Mouse (Mus musculus): ENCODE measurements around the gene Pm20d1. TPM values are rescaled to one million over a fixed set of nuclear protein-coding genes. Genes with fewer than 3 reads are reported as not detected.

Gene Pm20d1
- polyA plus RNA-seq, 1 experiment, result 0.01 TPM

DNA sequence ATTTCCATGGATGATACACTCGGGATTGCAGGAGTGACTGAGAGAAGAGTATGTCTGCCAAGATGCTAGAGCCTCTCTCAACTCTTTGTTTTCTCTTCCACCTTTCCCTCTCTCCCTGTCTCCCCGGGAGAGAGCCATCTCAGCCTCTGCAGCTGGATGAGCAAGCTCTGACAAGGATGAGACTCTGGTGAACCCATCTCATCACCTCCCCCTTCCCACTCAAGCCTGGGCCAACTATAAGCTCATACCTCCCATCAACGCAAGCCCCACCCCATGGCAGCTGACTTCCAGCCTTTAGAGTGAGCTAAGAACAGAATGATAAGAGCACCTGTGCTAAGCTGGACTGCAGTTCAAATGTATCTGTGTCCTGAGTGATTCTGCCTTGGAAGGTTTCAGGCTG, 27.9 kb upstream of the Pm20d1 start:
- Histone ChIP-seq H3ac (ENCODE audit: control insufficient read depth, insufficient read length) (no peak overlapping the region), H3K4me3 (no peak overlapping the region), H3K36me3 (ENCODE audit: control insufficient read depth, insufficient read depth) (no peaks in the 10 kb centered on the region), H3K79me2 (ENCODE audit: control insufficient read depth, insufficient read depth) (no peaks in the 10 kb centered on the region), H3K4me2 (ENCODE audit: low read depth) (no peak overlapping the region), H3K27me3 (ENCODE audit: control insufficient read depth, insufficient read depth, insufficient read length) (peaks cover 6% of the 10 kb centered on the region)
- TF ChIP-seq MYOD1 (IDR thresholded peaks at IDR 0.05; ENCODE audit: control insufficient read depth in 1 of 3, insufficient read length in 2 of 3, low read depth in 2 of 3), result peak in 1 of 3 experiments; percentile 25
- no peak for TF ChIP-seq TCF3 (IDR thresholded peaks at IDR 0.05; ENCODE audit: insufficient read length, low read depth)

DNA sequence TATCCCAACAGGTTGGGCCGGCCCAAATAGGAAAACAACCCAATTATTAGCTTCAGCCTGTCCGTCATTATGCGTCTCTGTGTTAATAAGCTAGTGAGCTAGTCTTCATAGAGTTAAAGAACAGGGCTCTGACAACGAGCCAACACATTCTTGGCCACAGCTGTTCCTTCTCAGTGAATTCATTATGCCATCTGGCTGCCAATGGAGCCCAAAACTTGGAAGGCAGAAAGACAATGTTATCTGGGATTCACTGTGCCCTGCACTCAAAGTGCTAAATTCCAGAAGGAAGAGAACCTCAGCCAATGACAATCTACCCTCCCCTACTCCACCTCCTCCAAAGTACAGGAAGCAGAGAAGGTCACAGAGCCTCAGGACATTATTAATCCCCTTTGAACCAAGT, 26.5 kb upstream of the Pm20d1 start:
- peaks cover 6% of the 10 kb centered on the region for H3K27me3 ChIP-seq (ENCODE audit: control insufficient read depth, insufficient read depth, insufficient read length)
- H3ac ChIP-seq (ENCODE audit: control insufficient read depth, insufficient read length), result no peak overlapping the region

DNA sequence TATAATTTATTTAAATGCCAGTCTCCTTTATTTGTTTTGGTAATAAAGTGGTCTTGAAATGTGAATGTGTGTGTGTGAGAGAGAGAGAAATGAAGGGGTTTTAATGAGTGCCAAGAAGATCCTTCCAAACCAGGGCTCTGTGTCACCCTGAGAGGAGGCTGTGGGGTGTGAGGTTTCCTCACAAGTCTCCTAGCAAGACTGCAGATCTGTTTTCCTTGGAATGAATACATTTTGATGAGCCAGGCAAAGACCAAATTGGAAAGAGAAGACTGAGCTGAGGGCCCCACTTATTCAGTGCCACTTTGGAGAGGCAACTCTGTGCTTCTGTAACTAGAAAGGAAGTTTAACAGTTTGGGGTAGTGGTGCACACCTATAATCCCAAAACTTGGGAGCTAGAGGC, 25.7 kb upstream of the Pm20d1 start:
- TF ChIP-seq SRF (IDR thresholded peaks at IDR 0.05; ENCODE audit: control insufficient read depth, insufficient read length, low read depth) (no peak), REST (IDR thresholded peaks at IDR 0.05; ENCODE audit: insufficient read depth, insufficient read length) (no peak), POLR2A (IDR thresholded peaks at IDR 0.05; ENCODE audit: insufficient read length, low read depth) (no peak), TCF3 (IDR thresholded peaks at IDR 0.05; ENCODE audit: insufficient read length, low read depth) (no peak), E2F4 (IDR thresholded peaks at IDR 0.05; ENCODE audit: insufficient read depth) (no peak), POLR2AphosphoS2 (IDR thresholded peaks at IDR 0.05; ENCODE audit: insufficient read length, low read depth) (no peak), MYOD1 (IDR thresholded peaks at IDR 0.05; ENCODE audit: control insufficient read depth in 1 of 3, insufficient read length in 2 of 3, low read depth in 2 of 3) (no peak), USF1 (IDR thresholded peaks at IDR 0.05; ENCODE audit: low read depth) (no peak), MAX (IDR thresholded peaks at IDR 0.05; ENCODE audit: low read depth) (no peak), TCF12 (IDR thresholded peaks at IDR 0.05; ENCODE audit: insufficient read depth, poor library complexity, severe bottlenecking) (no peak), MYOG (IDR thresholded peaks at IDR 0.05; ENCODE audit: control insufficient read depth in 1 of 3, insufficient read depth in 1 of 3, insufficient read length in 2 of 3, low read depth in 2 of 3) (no peak), CEBPB (IDR thresholded peaks at IDR 0.05; ENCODE audit: insufficient read depth, poor library complexity, severe bottlenecking) (no peak)
- H3K36me3 ChIP-seq (ENCODE audit: control insufficient read depth, insufficient read depth), result no peaks in the 10 kb centered on the region
- no peak overlapping the region for H3K4me2 ChIP-seq (ENCODE audit: low read depth)
- H3K79me2 ChIP-seq (ENCODE audit: control insufficient read depth, insufficient read depth), result no peaks in the 10 kb centered on the region
- no peak overlapping the region for H3K4me3 ChIP-seq
- no peak overlapping the region for H3ac ChIP-seq (ENCODE audit: control insufficient read depth, insufficient read length)
- peaks cover 6% of the 10 kb centered on the region for H3K27me3 ChIP-seq (ENCODE audit: control insufficient read depth, insufficient read depth, insufficient read length)

More for the DNA sequence above, 26.5 kb upstream of the Pm20d1 start:
- H3K4me2 ChIP-seq (ENCODE audit: low read depth), result peak overlapping the region; percentile 34
- H3K36me3 ChIP-seq (ENCODE audit: control insufficient read depth, insufficient read depth), result no peaks in the 10 kb centered on the region
- no peaks in the 10 kb centered on the region for H3K79me2 ChIP-seq (ENCODE audit: control insufficient read depth, insufficient read depth)
- TF ChIP-seq POLR2A (IDR thresholded peaks at IDR 0.05; ENCODE audit: insufficient read length, low read depth) (no peak), USF1 (IDR thresholded peaks at IDR 0.05; ENCODE audit: low read depth) (no peak), POLR2AphosphoS2 (IDR thresholded peaks at IDR 0.05; ENCODE audit: insufficient read length, low read depth) (no peak), REST (IDR thresholded peaks at IDR 0.05; ENCODE audit: insufficient read depth, insufficient read length) (no peak), E2F4 (IDR thresholded peaks at IDR 0.05; ENCODE audit: insufficient read depth) (no peak), TCF12 (IDR thresholded peaks at IDR 0.05; ENCODE audit: insufficient read depth, poor library complexity, severe bottlenecking) (no peak), TCF3 (IDR thresholded peaks at IDR 0.05; ENCODE audit: insufficient read length, low read depth) (no peak), MAX (IDR thresholded peaks at IDR 0.05; ENCODE audit: low read depth) (no peak), CEBPB (IDR thresholded peaks at IDR 0.05; ENCODE audit: insufficient read depth, poor library complexity, severe bottlenecking) (no peak), MYOG (IDR thresholded peaks at IDR 0.05; ENCODE audit: control insufficient read depth in 1 of 3, insufficient read depth in 1 of 3, insufficient read length in 2 of 3, low read depth in 2 of 3) (peak in 2 of 3 experiments; percentile 62 to 89), SRF (IDR thresholded peaks at IDR 0.05; ENCODE audit: control insufficient read depth, insufficient read length, low read depth) (no peak), MYOD1 (IDR thresholded peaks at IDR 0.05; ENCODE audit: control insufficient read depth in 1 of 3, insufficient read length in 2 of 3, low read depth in 2 of 3) (peak; percentile 36 to 70 (median 60))
- no peak overlapping the region for H3K4me3 ChIP-seq

DNA sequence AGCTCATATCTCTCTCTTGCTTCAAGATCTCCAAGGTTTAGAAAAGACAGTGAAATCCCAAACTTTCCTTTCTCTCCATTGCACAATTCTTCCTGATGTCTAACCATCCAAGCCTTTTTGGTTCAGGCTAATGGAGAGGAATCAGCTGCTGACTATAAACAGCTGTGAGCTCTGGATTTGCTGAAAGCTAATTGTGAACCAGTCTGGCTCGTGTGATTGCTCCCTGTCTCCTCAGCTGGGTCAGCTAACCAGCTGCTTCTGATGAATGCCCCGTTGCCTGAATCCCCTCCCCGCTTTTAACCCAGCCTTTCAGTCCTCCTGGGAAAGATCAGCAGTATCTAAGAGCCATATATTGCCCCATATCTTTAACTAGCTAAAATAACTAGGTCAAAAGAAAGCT, 2.6 kb upstream of the Pm20d1 start:
- Histone ChIP-seq H3ac (ENCODE audit: control insufficient read depth, insufficient read length) (no peak overlapping the region), H3K27me3 (ENCODE audit: control insufficient read depth, insufficient read depth, insufficient read length) (peaks cover 32% of the 10 kb centered on the region), H3K4me3 (no peak overlapping the region), H3K79me2 (ENCODE audit: control insufficient read depth, insufficient read depth) (no peaks in the 10 kb centered on the region), H3K36me3 (ENCODE audit: control insufficient read depth, insufficient read depth) (no peaks in the 10 kb centered on the region), H3K4me2 (ENCODE audit: low read depth) (no peak overlapping the region)
- TF ChIP-seq MYOD1 (IDR thresholded peaks at IDR 0.05; ENCODE audit: control insufficient read depth in 1 of 3, insufficient read length in 2 of 3, low read depth in 2 of 3) (peak in 2 of 3 experiments; percentile 2 to 17), REST (IDR thresholded peaks at IDR 0.05; ENCODE audit: insufficient read depth, insufficient read length) (no peak), MYOG (IDR thresholded peaks at IDR 0.05; ENCODE audit: control insufficient read depth in 1 of 3, insufficient read depth in 1 of 3, insufficient read length in 2 of 3, low read depth in 2 of 3) (peak in 2 of 3 experiments; percentile 28 to 44)

DNA sequence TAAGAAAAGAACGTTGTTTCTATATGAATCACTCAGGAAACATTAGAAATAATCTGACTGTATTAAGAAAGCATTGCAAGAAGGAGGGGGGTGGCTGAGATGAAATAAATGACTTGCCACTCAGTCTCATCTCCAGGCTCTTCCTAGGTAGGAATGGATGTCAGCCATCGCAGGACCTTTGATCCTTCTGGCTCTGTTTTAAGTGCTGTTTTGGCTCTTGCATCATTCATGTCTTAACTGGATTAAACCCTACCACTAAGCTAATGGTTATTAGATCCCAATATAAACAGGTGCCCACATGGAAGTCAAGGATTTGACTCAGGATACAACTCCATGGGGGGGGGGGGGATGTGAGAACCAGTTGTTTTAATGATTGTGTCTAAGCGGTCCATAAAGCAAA, 2.0 kb upstream of the Pm20d1 start:
- Histone ChIP-seq H3K4me3 (no peak overlapping the region), H3K27me3 (ENCODE audit: control insufficient read depth, insufficient read depth, insufficient read length) (peaks cover 37% of the 10 kb centered on the region), H3K4me2 (ENCODE audit: low read depth) (no peak overlapping the region), H3K36me3 (ENCODE audit: control insufficient read depth, insufficient read depth) (no peaks in the 10 kb centered on the region), H3K79me2 (ENCODE audit: control insufficient read depth, insufficient read depth) (no peaks in the 10 kb centered on the region), H3ac (ENCODE audit: control insufficient read depth, insufficient read length) (no peak overlapping the region)
- TF ChIP-seq USF1 (IDR thresholded peaks at IDR 0.05; ENCODE audit: low read depth) (no peak), POLR2A (IDR thresholded peaks at IDR 0.05; ENCODE audit: insufficient read length, low read depth) (no peak), SRF (IDR thresholded peaks at IDR 0.05; ENCODE audit: control insufficient read depth, insufficient read length, low read depth) (no peak)
